Mouse (Mus musculus) c-Kit-positive CD71-positive TER-119-negative erythroid progenitor cells, embryonic 14.5 days (primary cell): ENCODE results near the gene Trip13.

Experiments used
- DNase-seq: peaks from one replicate; pipeline ENCODE4 v3.0.0-alpha.2; 2013; ENCODE audit warnings: low read depth

Trip13 gene

GRCm38 (mm10) chr13:73886601-73887000 is 51.0 kb downstream of the Trip13 start:
- no peak for DNase-seq

GRCm38 (mm10) chr13:73886066-73886465 is 51.5 kb downstream of the Trip13 start:
- no peak for DNase-seq

- no peak for DNase-seq
Observed at GRCm38 (mm10) chr13:73885656-73886055, 51.9 kb downstream of the Trip13 start.

- no peak for DNase-seq
Observed at GRCm38 (mm10) chr13:73881347-73881746, 56.2 kb downstream of the Trip13 start.

GRCm38 (mm10) chr13:73879824-73880223 is 57.8 kb downstream of the Trip13 start:
- DNase-seq: peak; percentile 25

- DNase-seq: no peak
Observed at GRCm38 (mm10) chr13:73872159-73872558, 65.4 kb downstream of the Trip13 start.
